Mouse (Mus musculus): Measurements from ENCODE around the gene Helz. TPM values are rescaled to one million over a fixed set of nuclear protein-coding genes. Genes with fewer than 3 reads are reported as not detected.
"Not testable (repeated sequence)": the region's sequence is repeated elsewhere in the genome, so short reads cannot be mapped to it uniquely, and the experiment has no call there.

Helz gene
- 16.0 and 17.0 TPM in 2 replicates for polyA plus RNA-seq (2015; fragmentation: Nextera tagmentation; extraction: Ambion mirVana)

DNA sequence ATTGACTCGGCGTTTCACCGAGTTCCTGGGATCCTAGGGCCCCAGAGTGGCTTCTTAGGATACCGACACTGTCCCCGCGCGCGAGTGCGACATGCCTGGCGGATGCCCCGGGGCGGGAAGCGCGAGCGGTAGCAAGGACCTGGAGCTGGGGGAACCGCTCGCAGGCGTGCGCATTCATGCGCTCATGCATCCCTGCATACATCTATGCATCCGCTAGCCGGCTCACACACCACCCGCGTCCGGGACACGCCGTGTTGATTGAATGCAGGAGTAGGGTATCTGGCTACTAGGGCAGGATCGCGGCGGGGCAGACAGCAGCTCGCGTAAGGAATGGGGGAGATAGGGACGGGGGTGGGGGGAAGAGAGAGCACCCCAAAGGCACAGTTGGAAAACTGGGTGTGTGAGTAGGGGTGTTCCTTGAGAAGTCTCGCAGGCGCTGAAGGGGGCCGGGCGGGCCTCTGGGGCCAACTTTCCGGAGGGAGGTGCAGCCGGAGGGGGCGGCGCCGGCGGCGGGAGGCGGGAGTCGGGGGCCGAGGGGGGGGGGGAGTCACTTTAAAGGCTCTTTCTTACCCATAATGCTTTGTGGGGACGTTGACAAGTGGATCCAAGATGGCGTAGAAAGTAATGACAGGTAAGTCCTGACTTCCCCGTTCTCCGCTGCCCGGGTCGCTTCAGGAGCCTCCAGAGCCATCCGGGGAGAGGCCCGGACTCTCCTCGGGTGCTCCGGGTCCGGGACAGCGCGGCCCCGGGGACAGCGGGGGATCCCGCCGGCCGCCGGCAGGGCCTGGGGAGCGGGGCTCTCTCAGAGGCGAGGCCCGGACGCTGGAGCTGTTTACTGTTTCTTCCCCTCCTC is at the start of gene Helz:
TSS of gene Helz (plus strand) at position 580 of the 853 bp plus-strand sequence.
- WGBS: under 1% methylated on average over 70 of the region's 70 CpGs
- Histone ChIP-seq H3K9ac (peak within 1 kb of the TSS; percentile 76), H3K4me2 (replicated peaks) (peak within 1 kb of the TSS; percentile 91), H3K9me3 (no peaks in the 10 kb centered on the region), H3K27ac (peak within 1 kb of the TSS; percentile 83), H3K27me3 (replicated peaks) (no peaks in the 10 kb centered on the region), H3K4me3 (replicated peaks) (peak within 1 kb of the TSS; percentile 94), H3K4me1 (replicated peaks) (peaks cover 8% of the 10 kb centered on the region), H3K36me3 (no peaks in the 10 kb centered on the region)
- peak; percentile 85 for ATAC-seq

DNA sequence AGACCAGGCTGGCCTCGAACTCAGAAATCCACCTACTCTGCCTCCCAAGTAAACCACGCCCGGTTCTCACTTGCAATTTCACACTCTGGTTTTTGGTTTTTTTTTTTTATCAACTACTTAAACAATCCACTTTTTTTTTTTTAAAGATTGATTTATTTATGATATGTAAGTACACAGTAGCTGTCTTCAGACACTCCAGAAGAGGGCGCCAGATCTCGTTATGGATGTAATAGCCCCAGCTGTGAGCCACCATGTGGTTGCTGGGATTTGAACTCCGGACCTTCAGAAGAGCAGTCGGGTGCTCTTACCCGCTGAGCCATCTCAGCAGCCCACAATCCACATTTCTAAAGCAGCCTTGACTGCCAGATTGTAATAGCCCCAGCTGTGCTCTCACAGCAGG is 44.9 kb upstream of the Helz start:
- Histone ChIP-seq H3K4me3 (replicated peaks) (no peak overlapping the region), H3K27ac (no peak overlapping the region), H3K4me1 (replicated peaks) (no peaks in the 10 kb centered on the region), H3K27me3 (replicated peaks) (no peaks in the 10 kb centered on the region), H3K9ac (no peak overlapping the region), H3K36me3 (peaks cover 10% of the 10 kb centered on the region; the same call in 1 of the 2 replicates), H3K4me2 (replicated peaks) (no peak overlapping the region), H3K9me3 (no peaks in the 10 kb centered on the region)
- 81% methylated on average over 8 of the region's 8 CpGs for WGBS
- no peak for ATAC-seq

DNA sequence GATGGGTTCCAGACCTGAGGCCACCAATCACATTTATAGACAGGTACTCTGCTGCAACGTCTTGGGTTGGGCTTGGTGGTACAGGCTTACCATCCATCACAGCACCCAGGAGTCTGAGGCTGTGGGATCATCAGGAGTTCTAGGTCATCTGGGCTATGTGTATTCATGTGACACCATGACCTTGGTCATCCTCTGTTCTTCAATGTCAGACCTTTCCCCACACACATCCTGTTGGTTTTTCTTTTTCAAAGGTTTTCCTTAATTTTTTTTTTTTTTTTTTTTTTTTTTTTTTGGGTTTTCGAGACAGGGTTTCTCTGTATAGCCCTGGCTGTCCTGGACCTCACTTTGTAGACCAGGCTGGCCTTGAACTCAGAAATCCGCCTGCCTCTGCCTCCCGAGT is 43.4 kb upstream of the Helz start:
- H3K27me3 ChIP-seq (replicated peaks); H3K9ac ChIP-seq; H3K4me3 ChIP-seq (replicated peaks); H3K36me3 ChIP-seq; H3K27ac ChIP-seq; H3K4me2 ChIP-seq (replicated peaks); H3K9me3 ChIP-seq; H3K4me1 ChIP-seq (replicated peaks); ATAC-seq: not testable (repeated sequence)
- WGBS: 88% methylated on average over 3 of the region's 4 CpGs

DNA sequence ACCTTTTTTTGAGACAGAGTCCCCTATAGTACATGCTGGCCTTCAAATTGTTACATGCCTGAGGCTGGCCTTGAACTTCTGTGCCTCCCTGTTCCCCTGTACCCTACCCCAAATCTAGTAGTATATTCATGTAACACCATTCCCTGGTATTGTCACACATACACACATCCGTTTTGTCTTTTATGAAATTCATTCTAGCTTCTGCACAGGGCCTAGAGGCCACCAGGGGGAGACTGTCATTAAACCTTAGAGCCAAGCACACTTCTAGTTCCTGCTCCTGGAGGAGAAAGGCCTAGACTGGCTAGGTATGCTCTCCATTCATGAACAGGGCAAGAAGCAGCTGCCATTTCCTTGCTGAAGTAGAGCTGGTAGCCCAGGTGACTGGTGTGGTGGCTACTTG is 41.5 kb upstream of the Helz start:
- no peak for ATAC-seq
- Histone ChIP-seq H3K36me3 (no peaks in the 10 kb centered on the region), H3K9ac (no peak overlapping the region), H3K27ac (no peak overlapping the region), H3K9me3 (no peaks in the 10 kb centered on the region), H3K4me1 (replicated peaks) (peaks cover 6% of the 10 kb centered on the region; the same call in 1 of the 2 replicates), H3K4me3 (replicated peaks) (no peak overlapping the region), H3K27me3 (replicated peaks) (no peaks in the 10 kb centered on the region), H3K4me2 (replicated peaks) (no peak overlapping the region)
- 67% methylated on average over 1 of the region's 1 CpGs for WGBS

DNA sequence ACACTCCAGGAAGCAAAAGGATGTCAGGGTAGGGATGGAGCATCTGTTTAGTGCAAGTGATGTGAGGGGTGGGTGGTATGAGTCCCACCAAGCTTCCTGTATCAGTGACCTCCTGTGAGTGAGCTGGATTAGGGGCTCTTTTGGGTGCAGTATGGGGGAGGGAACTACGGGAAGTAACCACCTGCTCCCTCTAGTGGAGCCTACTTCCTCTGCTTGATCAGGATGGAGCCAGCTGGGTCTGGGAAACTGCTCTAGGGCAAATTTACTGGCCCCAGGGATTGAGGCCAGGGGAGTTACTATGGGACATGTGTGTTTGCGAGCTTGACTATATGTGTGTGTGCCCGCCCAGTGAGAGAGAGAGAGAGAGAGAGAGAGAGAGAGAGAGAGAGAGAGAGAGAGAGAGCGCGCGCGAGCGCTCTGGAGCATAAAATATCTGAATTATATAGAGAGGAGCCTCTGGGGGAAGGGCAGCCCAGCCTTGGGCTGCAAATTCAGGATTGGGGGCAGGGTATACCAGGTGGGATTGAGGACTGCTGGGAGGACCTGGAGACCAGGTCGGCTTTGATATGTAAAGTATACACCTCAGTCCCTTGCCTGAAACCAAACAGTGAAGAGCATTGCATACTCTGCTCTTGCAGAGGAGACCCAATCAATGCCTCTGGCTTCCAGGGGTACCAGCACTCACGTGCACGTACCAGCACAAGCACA is 37.9 kb upstream of the Helz start:
- Histone ChIP-seq H3K4me3 (replicated peaks) (no peak overlapping the region), H3K9me3 (no peaks in the 10 kb centered on the region), H3K9ac (no peak overlapping the region), H3K4me1 (replicated peaks) (peaks cover 6% of the 10 kb centered on the region; the same call in 1 of the 2 replicates), H3K27me3 (replicated peaks) (no peaks in the 10 kb centered on the region), H3K36me3 (no peaks in the 10 kb centered on the region), H3K27ac (no peak overlapping the region), H3K4me2 (replicated peaks) (no peak overlapping the region)
- ATAC-seq: peak; percentile 31
- WGBS: 21% methylated on average over 11 of the region's 11 CpGs

DNA sequence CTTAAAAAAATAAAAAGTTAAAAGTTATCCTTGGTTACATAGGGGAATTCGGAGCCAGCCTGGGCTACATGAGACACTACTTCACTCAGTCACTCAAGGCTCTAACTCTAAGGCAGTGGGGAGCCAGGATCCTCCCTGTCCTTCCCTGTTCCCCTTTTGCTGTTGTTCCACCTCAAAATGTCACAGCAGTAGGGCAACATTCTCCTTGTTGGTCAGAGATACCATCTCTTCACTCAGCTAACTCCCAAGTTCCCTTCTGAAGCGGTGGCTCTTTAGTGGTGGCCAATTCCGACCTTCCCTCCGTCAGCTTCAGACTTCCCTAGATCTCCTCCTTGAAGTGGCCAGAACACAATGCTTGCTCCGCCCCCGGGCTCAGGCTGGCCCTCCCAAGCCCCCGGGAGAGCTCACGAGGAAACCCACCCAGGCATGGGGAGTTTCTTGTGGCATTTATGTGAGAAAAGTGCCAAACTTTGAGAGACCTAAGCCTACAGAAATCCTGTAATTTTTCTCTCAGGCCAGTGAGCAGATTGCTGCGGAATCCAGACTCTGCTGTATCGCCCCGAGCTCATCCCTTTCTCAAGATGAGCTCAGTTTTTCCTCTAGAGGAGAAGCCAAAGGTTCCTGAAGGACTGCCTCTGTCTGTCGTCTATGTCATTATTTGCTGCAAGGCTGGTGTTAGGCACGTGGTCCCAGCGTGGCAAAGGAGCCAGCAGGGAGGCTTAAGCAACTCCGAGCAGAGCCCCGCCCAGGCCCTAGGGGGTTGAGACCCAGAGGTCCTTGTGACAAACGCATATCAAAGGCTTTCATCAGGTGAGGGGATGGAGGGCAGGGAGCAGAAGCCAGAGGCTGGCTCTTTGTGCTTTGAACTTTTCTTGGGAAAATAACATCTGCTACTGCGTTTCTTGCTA is 37.1 kb upstream of the Helz start:
- WGBS: 8% methylated on average over 18 of the region's 18 CpGs
- Histone ChIP-seq H3K36me3 (no peaks in the 10 kb centered on the region), H3K4me3 (replicated peaks) (0 out of 2 replicates have a peak overlapping the region, but pooled peaks have one; percentile 10), H3K4me1 (replicated peaks) (peaks cover 6% of the 10 kb centered on the region; the same call in 1 of the 2 replicates), H3K27ac (no peak overlapping the region), H3K9me3 (no peaks in the 10 kb centered on the region), H3K27me3 (replicated peaks) (no peaks in the 10 kb centered on the region), H3K4me2 (replicated peaks) (peak overlapping the region; percentile 56), H3K9ac (no peak overlapping the region)
- peak; percentile 68 for ATAC-seq

DNA sequence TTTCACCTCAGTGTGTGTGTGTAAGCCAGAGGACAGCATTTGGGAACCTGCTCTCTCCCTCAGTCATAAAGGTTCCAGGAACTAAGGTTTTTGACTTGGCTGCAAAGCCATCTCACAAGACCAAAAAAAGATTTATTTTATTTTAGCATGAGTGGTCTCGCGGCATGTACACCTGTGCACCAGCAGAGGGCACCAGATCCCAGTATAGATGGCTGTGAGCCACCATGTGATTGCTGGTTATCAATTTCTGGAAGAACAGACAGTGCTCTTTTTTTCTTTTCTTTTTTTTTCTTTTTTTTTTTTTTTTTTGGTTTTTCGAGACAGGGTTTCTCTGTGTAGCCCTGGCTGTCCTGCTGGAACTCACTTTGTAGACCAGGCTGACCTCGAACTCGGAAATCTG is 35.8 kb upstream of the Helz start:
- not testable (repeated sequence) for ATAC-seq; H3K4me1 ChIP-seq (replicated peaks); H3K36me3 ChIP-seq; H3K4me2 ChIP-seq (replicated peaks); H3K4me3 ChIP-seq (replicated peaks); H3K9me3 ChIP-seq; H3K27ac ChIP-seq; H3K27me3 ChIP-seq (replicated peaks); H3K9ac ChIP-seq
- WGBS: 41% methylated on average over 5 of the region's 5 CpGs

DNA sequence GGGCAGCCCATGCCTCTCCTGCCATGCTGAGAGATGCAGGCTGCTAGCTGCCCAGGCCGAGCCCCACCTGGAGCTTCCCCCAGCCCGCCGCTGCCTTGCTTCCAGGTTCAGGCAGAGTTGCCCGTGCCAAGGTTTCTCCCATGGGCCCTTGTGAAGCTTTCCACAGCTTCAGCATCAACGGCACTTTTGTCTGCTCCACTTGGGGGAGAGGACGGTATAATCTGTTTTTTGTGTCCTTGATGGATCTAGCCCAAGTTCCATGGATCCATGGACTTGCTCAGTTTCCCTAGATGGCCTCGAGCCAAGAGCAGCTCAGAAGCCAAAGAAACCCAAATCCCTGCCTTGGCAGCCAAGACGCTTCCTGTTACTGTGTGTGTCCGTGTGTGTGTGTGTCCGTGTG is 34.7 kb upstream of the Helz start:
- no peak overlapping the region for H3K9ac ChIP-seq
- H3K27ac ChIP-seq: no peak overlapping the region
- H3K36me3 ChIP-seq: no peaks in the 10 kb centered on the region
- no peak overlapping the region for H3K4me2 ChIP-seq (replicated peaks)
- no peaks in the 10 kb centered on the region for H3K27me3 ChIP-seq (replicated peaks)
- ATAC-seq: no peak
- peaks cover 6% of the 10 kb centered on the region; the same call in 1 of the 2 replicates for H3K4me1 ChIP-seq (replicated peaks)
- H3K9me3 ChIP-seq: no peaks in the 10 kb centered on the region
- 66% methylated on average over 10 of the region's 10 CpGs for WGBS
- no peak overlapping the region for H3K4me3 ChIP-seq (replicated peaks)

DNA sequence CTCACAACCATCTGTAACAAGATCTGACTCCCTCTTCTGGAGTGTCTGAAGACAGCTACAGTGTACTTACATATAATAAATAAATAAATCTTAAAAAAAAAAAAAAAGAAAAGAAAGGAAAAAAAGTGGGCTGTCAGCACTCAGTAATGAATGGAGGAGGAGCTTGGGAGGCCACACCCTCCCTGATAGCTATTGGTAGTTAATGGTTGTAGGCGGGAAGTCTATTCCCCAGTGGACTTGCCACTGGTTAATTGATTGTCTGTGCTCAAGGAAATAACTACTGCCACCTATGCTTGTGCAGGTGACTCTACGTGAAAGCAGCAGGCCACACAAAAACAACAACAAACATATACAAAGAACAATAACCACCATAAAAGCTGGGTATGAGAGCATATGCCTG is 31.3 kb upstream of the Helz start:
- WGBS: 84% methylated on average over 2 of the region's 2 CpGs
- no peak overlapping the region for H3K9ac ChIP-seq
- no peak overlapping the region for H3K27ac ChIP-seq
- H3K36me3 ChIP-seq: no peaks in the 10 kb centered on the region
- no peaks in the 10 kb centered on the region for H3K9me3 ChIP-seq
- no peaks in the 10 kb centered on the region for H3K27me3 ChIP-seq (replicated peaks)
- ATAC-seq: no peak
- H3K4me2 ChIP-seq (replicated peaks): no peak overlapping the region
- no peak overlapping the region for H3K4me3 ChIP-seq (replicated peaks)
- H3K4me1 ChIP-seq (replicated peaks): no peaks in the 10 kb centered on the region

DNA sequence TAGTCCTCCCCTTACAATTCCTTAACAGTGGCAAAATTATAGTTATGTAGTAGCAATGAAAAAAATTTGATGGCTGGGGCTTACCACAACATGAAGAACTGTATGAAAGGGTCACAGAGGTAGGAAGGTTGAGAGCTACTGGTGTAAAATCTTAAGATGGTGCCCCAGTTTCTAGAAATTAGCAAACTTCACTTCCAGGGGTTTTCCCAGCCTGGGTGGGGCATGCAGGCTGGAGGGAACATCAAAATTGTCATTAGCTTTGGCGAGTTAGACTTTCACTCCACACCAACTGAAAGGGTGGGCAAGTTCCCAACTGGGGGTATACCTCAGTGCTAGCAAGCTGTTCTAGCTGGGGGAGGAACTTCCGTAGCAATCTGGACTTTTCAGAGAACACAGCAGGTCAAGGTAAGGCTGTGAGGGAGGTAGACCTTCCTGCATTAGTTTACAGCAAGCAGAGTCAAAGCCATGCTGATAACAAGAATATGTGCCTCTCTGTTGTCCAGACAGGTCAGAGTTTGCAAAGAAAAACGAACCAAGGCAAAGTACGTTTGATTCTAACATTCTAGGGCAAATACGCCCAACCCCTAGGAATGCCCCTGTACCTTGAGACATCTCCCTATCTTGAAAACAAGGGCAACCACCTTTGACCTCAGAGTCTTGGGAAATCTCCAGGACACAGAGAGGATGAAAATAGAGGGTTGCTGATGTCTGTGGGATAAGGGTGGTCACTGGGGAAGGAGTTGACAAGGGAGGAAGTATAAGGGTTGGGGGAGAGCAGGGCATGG is 28.9 kb upstream of the Helz start:
- H3K36me3 ChIP-seq: no peaks in the 10 kb centered on the region
- WGBS: 54% methylated on average over 5 of the region's 5 CpGs
- no peak overlapping the region for H3K4me3 ChIP-seq (replicated peaks)
- no peaks in the 10 kb centered on the region for H3K27me3 ChIP-seq (replicated peaks)
- H3K4me2 ChIP-seq (replicated peaks): no peak overlapping the region
- H3K9me3 ChIP-seq: no peaks in the 10 kb centered on the region
- H3K4me1 ChIP-seq (replicated peaks): no peaks in the 10 kb centered on the region
- no peak overlapping the region for H3K27ac ChIP-seq
- H3K9ac ChIP-seq: no peak overlapping the region
- peak; percentile 34; the same call in 1 of the 2 replicates for ATAC-seq

DNA sequence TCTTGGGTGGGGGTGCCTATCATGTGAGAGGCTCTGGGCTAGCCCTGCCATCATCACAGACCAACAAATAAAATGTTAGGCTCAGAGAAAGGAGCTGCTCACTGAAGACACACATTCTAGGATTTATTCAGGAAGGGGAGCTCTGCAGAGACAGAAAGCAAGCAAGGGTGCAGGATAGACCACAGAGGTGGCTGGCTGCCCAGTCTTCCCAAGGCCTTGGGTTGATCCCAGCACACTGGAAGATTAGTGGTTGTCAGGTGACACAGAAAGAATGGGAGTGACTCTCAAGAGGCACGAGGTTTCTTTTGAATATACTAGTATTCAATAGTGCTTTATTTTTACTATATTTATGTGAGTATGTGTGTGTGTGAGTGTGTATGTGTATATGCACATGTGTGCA is 26.6 kb upstream of the Helz start:
- Histone ChIP-seq H3K4me3 (replicated peaks) (no peak overlapping the region), H3K4me1 (replicated peaks) (no peaks in the 10 kb centered on the region), H3K9ac (no peak overlapping the region), H3K4me2 (replicated peaks) (no peak overlapping the region), H3K27ac (no peak overlapping the region), H3K36me3 (no peaks in the 10 kb centered on the region), H3K27me3 (replicated peaks) (no peaks in the 10 kb centered on the region), H3K9me3 (no peaks in the 10 kb centered on the region)
- 71% methylated on average over 1 of the region's 1 CpGs for WGBS
- no peak for ATAC-seq
